Mouse (Mus musculus): ENCODE measurements around the gene Thumpd3.

Gene Thumpd3

DNA sequence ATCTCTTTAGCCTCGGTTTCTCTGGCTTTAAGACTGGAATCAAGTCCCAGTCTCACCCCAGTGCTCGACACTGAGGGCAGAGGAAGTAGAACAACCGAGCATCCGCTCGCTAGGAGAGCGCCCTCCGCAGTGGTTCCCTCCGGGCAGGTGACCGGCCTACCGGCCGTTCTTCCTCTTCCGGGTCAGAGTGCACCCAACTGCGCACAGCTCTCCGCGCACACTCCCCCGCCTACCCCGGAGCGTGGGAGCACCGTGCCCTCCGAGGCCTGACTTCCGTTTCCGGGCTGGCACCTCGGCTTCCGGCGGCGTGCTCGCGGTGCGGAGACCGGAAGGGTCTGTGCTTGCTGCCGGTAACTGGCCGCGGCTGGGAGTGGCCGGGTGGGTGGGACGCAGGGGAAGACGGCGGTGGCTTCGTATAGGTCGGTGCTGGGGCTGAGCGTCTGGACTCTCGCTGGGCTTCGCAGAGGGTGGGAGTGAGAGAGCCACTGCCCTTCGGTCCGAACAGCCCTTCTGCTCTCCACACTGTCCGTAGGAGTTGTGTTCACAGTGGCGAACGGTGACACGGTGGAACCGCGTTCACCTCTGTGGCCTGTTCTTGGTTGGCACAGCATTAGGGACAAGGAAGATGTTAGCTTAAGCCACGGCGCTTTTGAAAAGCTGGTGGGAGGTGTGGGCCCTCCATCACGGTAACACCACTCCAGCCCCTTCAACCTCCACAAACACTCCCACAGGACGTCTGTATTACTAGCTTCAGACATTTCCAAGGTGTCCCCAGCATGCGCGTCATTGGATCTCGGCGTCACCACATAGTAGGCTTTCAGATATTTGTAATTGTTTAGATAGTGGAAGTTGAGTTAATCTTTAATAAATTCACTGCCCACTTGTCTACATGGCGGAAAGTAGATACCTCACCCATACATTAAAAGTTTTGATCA is at the start of gene Thumpd3:
Gene Thumpd3, plus strand, starts transcription at position 185 of the 935 bp plus-strand sequence.
- DNase-seq (ENCODE audit: low spot score): peak; percentile 96

GRCm38 (mm10) chr6:112999199-112999598 is 46.8 kb upstream of the Thumpd3 start:
- no peak for DNase-seq (ENCODE audit: low spot score)

GRCm38 (mm10) chr6:113000666-113001287 is 45.2 kb upstream of the Thumpd3 start:
- peak; percentile 88 for DNase-seq (ENCODE audit: low spot score)

GRCm38 (mm10) chr6:113001719-113002118 is 44.3 kb upstream of the Thumpd3 start:
- DNase-seq (ENCODE audit: low spot score): no peak

DNA sequence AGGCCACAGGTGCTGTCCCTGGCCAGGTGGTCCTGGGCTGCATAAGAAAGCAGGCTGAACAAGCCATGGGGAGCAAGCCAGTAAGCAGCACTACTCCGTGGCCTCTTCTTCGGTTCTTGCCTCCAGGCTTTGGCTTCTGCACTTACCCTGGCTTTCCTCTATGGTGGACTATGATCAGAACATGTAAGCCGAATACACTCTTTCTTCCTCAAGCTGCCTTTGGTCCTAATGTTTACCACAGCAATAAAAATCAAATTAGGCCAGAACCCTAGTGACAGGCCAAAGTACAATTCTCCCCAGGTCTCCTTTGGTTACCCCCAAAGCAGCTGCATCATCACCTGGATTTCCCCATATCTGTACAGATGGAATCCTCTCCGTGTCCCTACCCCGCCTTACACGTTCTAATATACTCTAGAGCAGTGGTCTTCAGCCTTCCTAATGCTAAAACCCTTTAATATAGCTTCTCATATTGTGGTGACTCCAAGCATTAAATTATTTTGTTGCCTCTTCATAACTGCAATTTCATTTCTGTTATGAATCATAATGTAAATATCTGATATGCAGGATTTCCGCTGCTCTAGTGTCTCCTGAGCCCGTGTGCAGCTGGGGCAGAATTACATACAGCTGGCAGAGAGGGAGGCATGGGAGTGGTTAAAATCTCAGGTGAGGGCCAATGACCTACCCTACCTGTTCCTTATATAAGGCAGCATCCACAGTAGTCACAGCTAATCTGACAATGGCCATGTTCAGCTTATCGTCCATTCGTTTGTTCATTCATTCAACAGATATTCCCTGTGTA is 42.5 kb upstream of the Thumpd3 start:
- no peak for DNase-seq (ENCODE audit: low spot score)

- DNase-seq (ENCODE audit: low spot score): no peak
Observed at GRCm38 (mm10) chr6:113006833-113007232, 39.2 kb upstream of the Thumpd3 start.

DNA sequence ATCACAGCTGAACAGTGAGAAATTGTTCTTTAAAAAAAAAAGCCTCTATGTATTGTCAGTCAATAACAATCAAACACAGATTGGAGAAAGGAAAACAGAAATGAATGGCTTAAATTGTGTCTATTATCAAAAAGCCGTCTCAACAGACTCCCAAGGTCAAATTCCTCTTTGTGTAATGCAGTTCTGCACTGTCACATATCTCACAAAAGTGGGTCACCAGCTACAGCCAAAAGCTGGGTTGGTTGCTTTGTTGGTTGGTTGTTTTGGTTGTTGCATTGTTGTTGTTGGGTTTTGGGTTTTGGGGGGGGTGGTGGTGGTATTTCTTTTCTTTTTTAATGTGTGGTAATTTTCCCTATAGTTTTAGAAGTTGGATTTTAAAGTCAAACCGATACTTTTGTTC is 34.1 kb upstream of the Thumpd3 start:
- no peak for DNase-seq (ENCODE audit: low spot score)

DNA sequence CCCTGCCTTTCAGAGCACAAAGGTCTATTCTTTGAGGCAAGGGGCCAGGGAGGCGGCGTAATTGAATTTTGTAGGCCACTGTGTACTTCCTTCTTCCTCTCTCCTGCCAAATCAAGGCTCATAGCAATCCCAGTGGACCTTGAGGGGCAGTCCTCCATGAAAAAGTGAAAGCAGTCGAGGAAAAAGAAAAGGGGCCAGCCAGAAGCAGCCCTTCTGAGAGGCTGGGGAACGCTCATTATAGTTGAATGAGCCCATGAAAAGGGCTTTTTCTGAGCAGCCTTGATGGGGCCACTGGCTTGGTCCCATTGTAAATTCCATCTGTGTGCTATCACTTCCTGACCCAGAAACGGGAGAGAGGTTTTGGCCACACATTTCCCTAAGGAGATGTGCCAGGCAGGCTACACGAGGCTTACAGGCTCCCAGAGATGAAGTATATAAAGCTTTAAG is 33.5 kb upstream of the Thumpd3 start:
- DNase-seq (ENCODE audit: low spot score): peak; percentile 50

GRCm38 (mm10) chr6:113013550-113013949 is 32.5 kb upstream of the Thumpd3 start:
- DNase-seq (ENCODE audit: low spot score): no peak

- DNase-seq (ENCODE audit: low spot score): no peak
Observed at GRCm38 (mm10) chr6:113017500-113018047, 28.5 kb upstream of the Thumpd3 start.

- DNase-seq (ENCODE audit: low spot score): no peak
Observed at GRCm38 (mm10) chr6:113018139-113018538, 27.9 kb upstream of the Thumpd3 start.

GRCm38 (mm10) chr6:113024866-113025265 is 21.2 kb upstream of the Thumpd3 start:
- no peak for DNase-seq (ENCODE audit: low spot score)

DNA sequence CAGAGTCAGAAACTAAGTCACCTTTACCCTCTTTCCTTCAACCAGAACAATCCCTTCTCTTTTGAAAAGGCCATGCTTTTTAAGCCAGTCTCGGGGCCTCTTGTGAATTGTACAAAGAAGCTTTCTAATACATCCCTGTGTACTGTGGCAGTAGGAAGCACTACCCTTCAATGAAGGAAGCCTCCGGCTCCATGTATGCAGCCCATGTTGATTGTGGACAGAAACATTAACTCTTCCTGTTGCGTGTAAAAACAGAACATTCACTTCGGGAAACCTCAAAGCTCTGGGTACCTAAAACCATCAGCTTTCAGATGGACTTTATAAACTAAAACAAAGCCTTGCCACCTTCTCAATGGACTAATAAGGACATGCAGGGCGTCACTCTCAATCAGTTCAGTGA is 20.3 kb upstream of the Thumpd3 start:
- no peak for DNase-seq (ENCODE audit: low spot score)

DNA sequence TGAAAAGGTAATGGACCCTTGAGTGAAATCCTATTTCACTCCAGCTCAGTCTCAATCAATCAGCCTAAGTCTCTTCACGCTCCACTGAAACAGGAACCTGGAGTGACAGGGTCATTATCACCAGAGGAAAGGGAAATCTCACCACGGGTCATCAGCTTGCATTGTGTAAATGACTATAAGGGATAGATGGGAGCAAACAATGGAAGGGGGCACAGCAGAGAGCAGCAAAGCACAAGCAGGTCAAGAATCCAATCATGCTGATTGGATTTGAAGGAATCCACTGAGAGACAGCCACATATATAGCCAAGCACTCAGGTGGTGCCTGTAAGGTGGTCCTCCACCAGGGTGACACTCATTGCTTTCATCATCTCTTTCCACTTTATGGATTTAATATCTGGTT is 18.6 kb upstream of the Thumpd3 start:
- DNase-seq (ENCODE audit: low spot score): no peak

DNA sequence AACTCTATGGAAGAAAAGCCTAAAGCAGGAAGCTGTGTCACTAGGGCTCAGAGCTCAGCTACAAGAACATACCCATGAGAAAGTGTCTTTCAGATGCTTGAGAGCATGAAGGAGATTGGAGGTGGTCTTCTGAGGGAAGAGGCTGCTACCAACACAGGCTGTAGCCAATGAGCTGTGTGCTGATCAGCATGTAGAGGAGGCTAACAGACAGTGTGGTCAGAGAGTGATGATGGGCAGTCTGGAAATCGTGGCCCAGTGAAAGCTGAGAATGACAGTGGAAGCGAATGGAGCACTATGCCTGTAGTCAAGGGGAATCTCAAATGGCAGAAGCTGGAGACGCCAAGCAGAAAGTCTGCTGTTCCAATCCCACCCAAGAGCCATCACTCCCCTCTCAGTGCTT is 17.0 kb upstream of the Thumpd3 start:
- DNase-seq (ENCODE audit: low spot score): no peak

- DNase-seq (ENCODE audit: low spot score): no peak
Observed at GRCm38 (mm10) chr6:113030553-113030952, 15.5 kb upstream of the Thumpd3 start.

DNA sequence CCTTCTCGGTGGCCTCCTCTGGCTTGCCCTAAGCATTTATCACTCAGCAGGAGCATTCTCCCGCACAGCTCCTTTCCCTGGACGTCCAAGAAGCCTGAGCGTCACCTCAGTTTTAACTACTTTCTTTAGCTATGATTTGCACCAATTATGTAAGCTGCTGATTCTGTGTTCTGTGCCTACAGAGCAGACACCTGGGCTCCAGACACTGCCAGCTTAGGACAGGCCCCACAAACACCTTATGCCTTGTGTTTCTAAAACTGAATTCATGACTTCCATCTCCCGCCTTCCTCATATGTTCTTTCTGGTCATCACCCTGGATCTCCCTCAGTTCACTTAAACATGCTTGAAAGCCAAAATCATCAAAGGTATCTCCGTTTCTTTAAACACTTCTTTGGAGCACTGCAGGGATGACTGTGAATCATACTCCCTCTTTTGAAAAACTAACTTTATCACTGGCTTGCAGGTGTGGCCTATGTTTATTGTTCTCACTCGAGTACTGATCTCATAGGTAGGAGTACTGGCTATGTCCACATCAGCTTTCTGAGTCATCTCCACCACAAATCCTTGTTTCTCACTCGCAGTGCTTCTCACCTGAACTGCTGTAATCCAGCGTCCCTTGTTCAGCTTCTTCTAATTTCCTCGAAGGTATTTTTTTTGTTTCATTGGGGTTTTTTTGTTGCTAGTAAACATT is 14.9 kb upstream of the Thumpd3 start:
- DNase-seq (ENCODE audit: low spot score): no peak

DNA sequence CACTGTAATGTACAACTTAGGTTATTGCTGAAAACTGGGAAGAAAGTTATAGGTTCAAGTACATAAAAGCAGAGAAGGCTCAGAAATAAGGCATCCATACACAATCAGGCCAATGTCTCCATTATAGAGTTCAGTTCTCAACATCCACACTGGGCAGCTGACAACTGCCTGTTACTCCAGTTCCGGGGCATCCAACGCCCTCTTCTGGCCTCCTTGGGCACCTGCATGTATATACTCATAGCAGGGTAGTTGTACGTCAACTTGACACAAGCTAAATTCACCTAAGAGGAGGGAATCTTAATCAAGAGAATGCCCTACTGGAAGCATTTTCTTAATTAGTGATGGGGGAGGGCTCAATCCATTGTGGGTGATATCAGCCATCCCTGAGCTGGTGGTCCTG is 13.9 kb upstream of the Thumpd3 start:
- DNase-seq (ENCODE audit: low spot score): no peak

DNA sequence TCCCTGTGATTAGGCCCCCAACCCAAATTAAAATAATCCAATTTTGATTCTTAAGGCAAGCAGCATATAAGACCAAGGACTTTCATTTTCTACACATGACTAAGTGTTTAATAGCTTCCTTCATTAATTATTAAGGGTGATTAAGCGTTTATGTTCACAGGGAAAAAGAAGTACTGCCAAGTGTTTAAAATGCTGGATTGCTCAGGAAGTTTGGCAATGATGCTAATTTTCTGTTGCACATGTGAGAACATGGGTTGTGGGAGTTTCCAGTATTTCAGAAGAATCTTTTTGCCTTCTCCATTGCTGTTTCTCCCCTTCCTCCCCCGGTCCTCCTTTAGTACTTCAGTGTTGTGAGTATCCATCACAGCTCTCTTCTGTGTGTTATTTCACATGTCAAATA is 12.8 kb upstream of the Thumpd3 start:
- DNase-seq (ENCODE audit: low spot score): no peak

DNA sequence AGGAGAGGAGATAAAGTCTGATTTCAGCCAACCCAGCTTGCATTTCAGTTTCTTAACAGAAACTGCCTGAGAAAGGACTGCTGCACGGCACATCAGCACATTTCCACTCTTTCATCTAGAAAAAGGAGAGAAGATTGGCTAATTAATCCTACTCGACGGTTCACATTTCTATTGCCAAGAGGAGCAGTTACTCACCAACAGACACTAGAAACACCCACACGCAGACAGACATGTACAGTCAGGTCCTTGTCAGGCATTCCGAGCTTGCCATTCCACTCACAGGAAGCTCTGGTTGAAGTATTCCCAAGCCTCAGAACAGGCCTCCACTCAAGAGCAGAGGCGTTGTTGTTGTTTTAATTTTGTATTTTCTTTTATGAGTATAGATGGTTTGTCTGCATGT is 11.6 kb upstream of the Thumpd3 start:
- no peak for DNase-seq (ENCODE audit: low spot score)

DNA sequence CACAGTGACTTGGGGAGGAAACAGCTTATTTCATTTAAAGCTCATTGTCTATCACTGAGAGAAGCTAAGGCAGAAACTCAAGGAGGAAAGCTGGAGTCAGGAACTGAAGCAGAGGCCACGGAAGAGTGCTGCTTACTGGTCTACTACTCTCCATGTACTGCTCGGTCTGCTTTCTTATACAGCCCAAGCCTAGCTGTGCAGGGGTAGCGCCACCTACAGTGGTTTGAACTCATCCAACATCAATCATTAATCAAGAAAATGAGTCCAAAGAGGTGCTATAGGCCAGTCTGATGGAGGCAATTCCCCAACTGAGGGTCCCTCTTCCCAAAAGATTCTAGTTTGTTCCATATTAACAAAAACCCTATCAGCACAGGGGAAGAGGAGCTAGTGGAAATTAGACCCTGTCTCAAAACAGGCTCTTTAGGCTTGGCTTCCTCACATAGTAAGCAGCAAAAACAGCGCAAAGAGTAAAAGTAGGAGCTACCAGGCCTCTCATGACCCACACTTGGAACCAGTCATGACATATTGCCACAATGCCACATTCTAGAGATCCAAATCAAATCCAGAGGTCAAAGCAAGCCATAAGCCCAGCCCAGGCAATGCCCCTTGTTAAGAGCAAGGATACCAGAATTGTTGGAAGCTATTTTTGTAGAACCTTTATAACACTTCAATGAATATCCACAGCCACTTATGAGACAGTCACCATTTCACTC is 9.4 kb upstream of the Thumpd3 start:
- no peak for DNase-seq (ENCODE audit: low spot score)
